Mouse (Mus musculus): ENCODE measurements around the gene Mical2. TPM values are rescaled to one million over a fixed set of nuclear protein-coding genes. Genes with fewer than 3 reads are reported as not detected.

Gene Mical2
- polyA plus RNA-seq, 1 experiment from 2014 or later: 12.5 TPM

DNA sequence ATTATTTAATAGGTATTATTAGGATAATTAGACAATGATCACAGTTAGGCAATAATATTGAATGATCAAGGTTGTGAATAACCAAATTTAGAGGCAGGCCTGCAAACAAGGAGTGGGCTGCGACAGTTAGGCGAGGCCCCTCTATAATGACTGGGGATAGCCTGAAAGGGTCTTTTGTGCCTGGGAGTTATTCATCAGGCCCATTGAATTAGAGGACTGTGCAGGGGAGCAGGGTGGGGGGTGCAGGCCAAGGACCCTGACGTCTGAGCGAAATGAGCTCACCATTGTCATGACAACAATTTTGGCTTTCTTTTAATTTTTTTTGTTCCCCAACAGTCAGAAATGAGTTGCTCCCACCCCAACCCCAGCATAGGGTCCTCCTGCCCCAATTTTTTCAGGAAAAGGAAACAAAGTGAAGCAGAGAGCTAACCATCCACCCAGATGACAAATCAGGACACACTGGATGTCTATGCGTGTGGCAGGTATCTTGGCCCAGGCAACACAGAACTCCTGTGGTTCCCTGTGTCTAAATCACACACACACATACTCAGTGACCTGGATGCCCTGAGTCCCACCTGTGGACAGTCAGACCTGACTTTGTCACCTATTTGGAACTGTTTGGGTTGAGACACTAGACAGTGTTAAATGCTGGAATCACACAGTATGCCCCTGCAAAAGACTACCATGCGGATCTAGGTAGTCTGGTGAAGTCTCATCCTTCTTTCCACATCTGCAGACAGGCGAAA lies 173.9 kb downstream of the Mical2 start:
- Histone ChIP-seq H3K36me3 (no peaks in the 10 kb centered on the region), H3K4me3 (replicated peaks) (no peak overlapping the region), H3K9ac (no peak overlapping the region), H3K4me2 (no peak overlapping the region), H3K27ac (no peak overlapping the region), H3K9me3 (no peaks in the 10 kb centered on the region), H3K4me1 (no peaks in the 10 kb centered on the region), H3K27me3 (replicated peaks) (no peaks in the 10 kb centered on the region)
- WGBS: 77% methylated on average over 7 of the region's 7 CpGs
- ATAC-seq (ENCODE audit: insufficient read depth, low FRiP score, low read depth): no peak

DNA sequence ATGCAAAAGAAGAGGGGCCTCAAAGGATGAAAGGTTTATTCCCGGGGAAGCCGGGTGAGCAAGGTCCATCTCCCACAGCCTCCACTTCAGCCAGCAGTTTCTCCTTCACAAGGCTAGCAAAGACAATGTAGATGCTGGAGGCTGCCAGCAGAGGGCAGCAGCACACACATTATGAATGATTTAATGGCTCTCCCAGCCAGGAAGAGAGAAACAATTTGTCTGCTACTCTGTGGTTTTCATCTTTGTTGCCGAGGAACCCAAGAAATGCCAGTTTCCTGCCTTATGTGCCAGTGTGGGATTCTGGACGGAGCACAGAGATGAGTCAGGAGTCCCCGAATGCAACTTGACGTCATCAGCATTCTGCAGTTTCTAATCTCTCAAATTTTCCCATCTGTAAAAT lies 174.5 kb downstream of the Mical2 start:
- H3K27ac ChIP-seq: no peak overlapping the region
- no peaks in the 10 kb centered on the region for H3K4me1 ChIP-seq
- WGBS: 37% methylated on average over 6 of the region's 6 CpGs
- no peaks in the 10 kb centered on the region for H3K36me3 ChIP-seq
- H3K9ac ChIP-seq: no peak overlapping the region
- no peaks in the 10 kb centered on the region for H3K9me3 ChIP-seq
- no peak for ATAC-seq (ENCODE audit: insufficient read depth, low FRiP score, low read depth)
- H3K27me3 ChIP-seq (replicated peaks): no peaks in the 10 kb centered on the region
- no peak overlapping the region for H3K4me3 ChIP-seq (replicated peaks)
- H3K4me2 ChIP-seq: no peak overlapping the region

DNA sequence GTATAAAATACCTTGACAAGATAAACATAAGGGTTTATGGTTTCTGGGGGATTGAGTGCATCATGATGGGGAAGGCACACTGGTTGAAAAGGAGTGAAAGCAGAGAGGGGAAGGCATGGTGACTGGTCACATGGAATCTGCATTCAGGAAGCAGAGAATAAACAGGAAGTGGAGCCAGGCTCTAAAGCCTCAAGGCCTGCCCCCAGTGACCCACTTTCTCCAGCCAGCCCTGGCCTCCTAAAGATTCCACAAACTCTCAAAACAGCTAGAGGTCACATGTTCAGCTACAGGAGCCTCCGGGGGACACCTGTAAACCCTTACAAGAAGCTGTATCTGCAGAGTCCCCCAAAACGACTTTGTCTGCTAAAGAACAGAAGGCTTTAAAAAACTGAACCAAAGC lies 179.4 kb downstream of the Mical2 start:
- Histone ChIP-seq H3K36me3 (no peaks in the 10 kb centered on the region), H3K4me3 (replicated peaks) (no peak overlapping the region), H3K4me1 (no peaks in the 10 kb centered on the region), H3K9ac (no peak overlapping the region), H3K9me3 (no peaks in the 10 kb centered on the region), H3K4me2 (no peak overlapping the region), H3K27ac (no peak overlapping the region), H3K27me3 (replicated peaks) (no peaks in the 10 kb centered on the region)
- WGBS: 27% methylated on average over 2 of the region's 2 CpGs
- no peak for ATAC-seq (ENCODE audit: insufficient read depth, low FRiP score, low read depth)

DNA sequence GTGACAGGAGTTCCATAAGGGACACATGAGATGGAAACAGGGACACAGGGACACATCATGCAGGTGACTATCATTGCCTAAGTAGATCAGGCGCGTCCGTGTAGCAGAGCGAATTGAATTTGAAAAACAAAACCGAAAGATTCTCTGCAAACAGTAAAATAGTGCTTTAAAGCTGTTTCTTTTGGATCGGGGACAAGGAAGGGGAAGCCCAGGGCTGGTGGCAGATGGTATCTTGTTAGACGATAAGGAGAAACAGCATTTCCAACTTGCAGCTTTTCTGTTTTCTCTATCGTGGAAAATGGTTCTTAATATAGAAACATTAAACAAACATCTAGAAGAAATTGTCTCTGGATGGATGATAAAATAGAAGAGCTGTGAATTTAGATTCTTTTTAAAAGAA lies 179.9 kb downstream of the Mical2 start:
- Histone ChIP-seq H3K4me2 (no peak overlapping the region), H3K27me3 (replicated peaks) (no peaks in the 10 kb centered on the region), H3K9ac (no peak overlapping the region), H3K4me1 (no peaks in the 10 kb centered on the region), H3K9me3 (no peaks in the 10 kb centered on the region), H3K36me3 (no peaks in the 10 kb centered on the region), H3K27ac (no peak overlapping the region), H3K4me3 (replicated peaks) (no peak overlapping the region)
- no peak for ATAC-seq (ENCODE audit: insufficient read depth, low FRiP score, low read depth)
- WGBS: 68% methylated on average over 8 of the region's 8 CpGs

DNA sequence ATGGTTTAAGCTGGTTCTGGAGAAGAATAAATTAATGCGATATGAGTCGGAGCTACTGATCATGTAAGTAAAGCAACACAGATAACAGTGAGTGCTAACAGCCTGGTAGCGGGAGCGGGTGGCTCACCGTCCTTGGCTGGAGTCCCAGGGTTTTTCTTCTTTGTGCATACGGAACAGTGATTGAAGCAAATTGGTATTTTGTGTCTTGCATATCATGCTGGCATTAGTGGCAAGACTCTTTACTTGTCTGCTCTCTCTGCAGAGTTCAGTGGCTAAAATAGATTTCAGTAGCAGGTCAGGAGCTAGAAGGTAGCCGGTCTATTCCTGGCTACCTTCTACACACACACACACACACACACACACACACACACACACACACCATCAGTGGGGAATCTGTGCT lies 181.9 kb downstream of the Mical2 start:
- no peaks in the 10 kb centered on the region for H3K4me1 ChIP-seq
- no peak overlapping the region for H3K4me3 ChIP-seq (replicated peaks)
- H3K36me3 ChIP-seq: no peaks in the 10 kb centered on the region
- WGBS: 59% methylated on average over 7 of the region's 7 CpGs
- no peak overlapping the region for H3K27ac ChIP-seq
- no peaks in the 10 kb centered on the region for H3K9me3 ChIP-seq
- no peaks in the 10 kb centered on the region for H3K27me3 ChIP-seq (replicated peaks)
- ATAC-seq (ENCODE audit: insufficient read depth, low FRiP score, low read depth): no peak
- no peak overlapping the region for H3K9ac ChIP-seq
- no peak overlapping the region for H3K4me2 ChIP-seq

DNA sequence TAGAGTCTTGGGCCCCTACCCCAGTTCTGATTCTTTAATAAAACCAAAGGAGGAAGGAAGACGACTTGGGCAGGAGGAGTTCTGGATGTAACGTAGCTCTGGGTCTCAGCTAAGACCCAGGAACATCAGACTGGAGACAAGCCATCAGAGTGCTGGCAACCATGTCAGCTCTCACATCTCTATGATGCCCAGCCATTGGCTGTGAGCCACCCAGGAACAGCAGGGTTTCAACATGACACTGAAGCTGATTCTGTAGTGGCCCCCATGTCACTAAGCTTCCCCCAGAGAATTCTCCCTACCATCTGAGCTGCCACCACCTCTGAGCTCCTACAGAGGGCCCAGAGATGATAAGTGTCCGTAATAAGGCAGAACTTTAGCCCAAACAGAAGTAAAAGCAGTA lies 184.3 kb downstream of the Mical2 start:
- Histone ChIP-seq H3K27me3 (replicated peaks) (no peaks in the 10 kb centered on the region), H3K9me3 (no peaks in the 10 kb centered on the region), H3K36me3 (no peaks in the 10 kb centered on the region), H3K4me1 (no peaks in the 10 kb centered on the region), H3K27ac (no peak overlapping the region), H3K4me3 (replicated peaks) (no peak overlapping the region), H3K9ac (no peak overlapping the region), H3K4me2 (no peak overlapping the region)
- no peak for ATAC-seq (ENCODE audit: insufficient read depth, low FRiP score, low read depth)
- WGBS: 87% methylated on average over 3 of the region's 3 CpGs

DNA sequence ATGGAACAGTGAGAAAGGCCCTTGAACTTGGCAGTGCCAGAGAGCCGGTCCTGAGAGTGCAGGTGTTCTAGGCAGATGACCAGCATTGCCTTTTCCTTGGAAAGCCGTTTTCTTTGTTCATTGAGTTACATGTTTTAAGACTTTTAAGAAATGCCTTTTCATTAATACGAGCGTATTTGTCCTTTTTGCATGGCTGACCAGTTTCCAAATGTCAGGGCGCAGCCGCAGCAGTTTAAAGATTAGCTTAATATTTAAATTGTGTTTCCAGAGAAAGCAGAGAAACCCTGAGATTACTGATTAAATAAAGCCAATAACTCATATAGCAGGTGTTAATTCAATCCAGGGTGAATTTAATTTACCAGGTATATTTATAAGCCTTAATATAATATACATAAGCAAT lies 187.6 kb downstream of the Mical2 start:
- WGBS: 63% methylated on average over 6 of the region's 6 CpGs
- Histone ChIP-seq H3K4me3 (replicated peaks) (no peak overlapping the region), H3K4me1 (peaks cover 10% of the 10 kb centered on the region), H3K27me3 (replicated peaks) (no peaks in the 10 kb centered on the region), H3K27ac (no peak overlapping the region), H3K4me2 (no peak overlapping the region), H3K9ac (no peak overlapping the region), H3K9me3 (no peaks in the 10 kb centered on the region), H3K36me3 (no peaks in the 10 kb centered on the region)
- no peak for ATAC-seq (ENCODE audit: insufficient read depth, low FRiP score, low read depth)

DNA sequence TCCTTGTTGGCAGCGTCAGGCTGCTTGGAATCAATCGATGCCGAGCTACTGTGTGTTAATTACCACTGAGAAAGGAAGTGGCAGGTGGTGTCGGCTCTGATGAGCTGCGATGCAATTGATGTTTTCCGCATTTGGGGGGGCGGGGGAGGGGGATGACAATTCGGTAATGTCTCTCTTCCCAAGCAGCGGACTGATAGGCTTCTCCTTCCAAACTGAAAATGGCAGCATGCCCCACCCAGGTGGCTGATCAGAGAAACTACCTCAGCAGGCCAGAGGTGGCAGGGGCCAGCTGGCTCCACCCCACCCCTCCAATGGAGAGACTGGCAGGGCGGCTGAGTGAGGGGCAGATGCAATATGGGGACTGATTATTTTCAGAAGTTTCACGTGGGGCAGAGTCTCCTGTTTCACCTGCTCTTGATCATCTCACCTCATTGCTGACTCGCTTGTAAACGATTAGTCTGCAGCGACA lies 190.4 kb downstream of the Mical2 start:
- Histone ChIP-seq H3K27ac (peak overlapping the region; percentile 46; the same call in 1 of the 2 replicates), H3K4me3 (replicated peaks) (no peak overlapping the region), H3K4me1 (peaks cover 10% of the 10 kb centered on the region), H3K9ac (no peak overlapping the region), H3K36me3 (no peaks in the 10 kb centered on the region), H3K27me3 (replicated peaks) (no peaks in the 10 kb centered on the region), H3K9me3 (no peaks in the 10 kb centered on the region), H3K4me2 (peak overlapping the region; percentile 34)
- no peak for ATAC-seq (ENCODE audit: insufficient read depth, low FRiP score, low read depth)
- 21% methylated on average over 14 of the region's 14 CpGs for WGBS

DNA sequence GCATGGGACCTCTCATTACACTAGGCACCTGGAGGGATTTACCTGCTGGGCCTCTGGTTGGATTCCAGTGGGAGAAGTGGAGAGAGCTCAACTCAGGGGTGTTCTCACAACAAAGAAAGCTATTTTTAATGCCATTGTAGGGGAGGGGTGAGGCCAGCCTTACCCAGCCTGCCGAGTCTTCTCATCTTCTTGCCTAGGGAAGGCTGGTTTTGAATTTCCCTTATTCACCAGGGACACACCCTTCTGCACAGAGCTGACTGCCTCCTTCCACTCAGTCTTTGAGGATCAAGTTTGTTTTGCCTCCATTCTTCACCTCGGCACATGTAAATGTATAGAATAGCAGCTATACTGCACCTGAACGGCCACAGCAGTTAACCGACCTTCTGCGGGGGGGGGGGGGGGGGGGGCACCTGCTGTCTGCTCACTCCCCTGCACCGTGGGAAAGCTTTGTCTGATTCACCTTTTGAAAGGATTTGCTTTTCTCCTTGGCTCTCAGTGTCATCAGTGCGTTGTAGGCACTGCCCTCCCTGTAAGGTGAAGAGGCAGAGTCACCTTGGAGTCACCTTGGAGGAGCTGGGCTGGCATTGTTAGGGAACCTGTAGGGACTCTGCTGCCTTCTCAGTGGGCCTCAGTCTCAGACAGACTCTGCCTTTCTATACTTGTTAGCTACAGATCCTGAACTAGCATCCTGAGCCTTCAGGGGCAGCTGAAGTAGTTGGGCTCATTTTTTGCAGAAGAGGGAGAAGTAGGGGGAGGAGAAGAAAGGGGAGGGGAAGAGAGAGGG lies 191.3 kb downstream of the Mical2 start:
- no peak for ATAC-seq (ENCODE audit: insufficient read depth, low FRiP score, low read depth)
- no peaks in the 10 kb centered on the region for H3K9me3 ChIP-seq
- 16% methylated on average over 5 of the region's 7 CpGs for WGBS
- H3K9ac ChIP-seq: no peak overlapping the region
- H3K4me2 ChIP-seq: no peak overlapping the region
- peak overlapping the region; percentile 46; the same call in 1 of the 2 replicates for H3K27ac ChIP-seq
- H3K27me3 ChIP-seq (replicated peaks): no peaks in the 10 kb centered on the region
- no peak overlapping the region for H3K4me3 ChIP-seq (replicated peaks)
- H3K36me3 ChIP-seq: no peaks in the 10 kb centered on the region
- H3K4me1 ChIP-seq: peaks cover 10% of the 10 kb centered on the region

DNA sequence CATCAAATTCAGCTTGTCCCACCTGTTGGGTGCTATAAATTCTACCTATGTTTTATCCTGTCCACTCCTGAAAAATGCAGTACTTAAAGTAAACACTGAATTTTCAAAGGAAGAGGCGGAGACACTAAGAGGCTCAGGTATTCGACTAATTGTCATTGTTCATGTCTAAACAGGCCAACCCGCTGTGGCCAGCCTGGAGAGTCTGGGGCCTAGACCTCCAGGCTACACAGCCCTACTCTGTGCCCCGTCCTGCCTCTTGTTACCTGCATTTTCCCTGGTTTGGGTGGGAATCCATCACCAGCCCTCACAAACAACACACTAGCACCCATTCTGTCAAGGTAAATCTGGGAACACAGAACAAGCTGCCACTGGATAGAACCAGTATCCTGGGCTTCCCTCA lies 191.9 kb downstream of the Mical2 start:
- no peaks in the 10 kb centered on the region for H3K36me3 ChIP-seq
- H3K4me1 ChIP-seq: peaks cover 10% of the 10 kb centered on the region
- no peak for ATAC-seq (ENCODE audit: insufficient read depth, low FRiP score, low read depth)
- H3K4me3 ChIP-seq (replicated peaks): no peak overlapping the region
- no peaks in the 10 kb centered on the region for H3K9me3 ChIP-seq
- H3K27ac ChIP-seq: peak overlapping the region; percentile 46; the same call in 1 of the 2 replicates
- 67% methylated on average over 4 of the region's 4 CpGs for WGBS
- no peaks in the 10 kb centered on the region for H3K27me3 ChIP-seq (replicated peaks)
- no peak overlapping the region for H3K4me2 ChIP-seq
- no peak overlapping the region for H3K9ac ChIP-seq

DNA sequence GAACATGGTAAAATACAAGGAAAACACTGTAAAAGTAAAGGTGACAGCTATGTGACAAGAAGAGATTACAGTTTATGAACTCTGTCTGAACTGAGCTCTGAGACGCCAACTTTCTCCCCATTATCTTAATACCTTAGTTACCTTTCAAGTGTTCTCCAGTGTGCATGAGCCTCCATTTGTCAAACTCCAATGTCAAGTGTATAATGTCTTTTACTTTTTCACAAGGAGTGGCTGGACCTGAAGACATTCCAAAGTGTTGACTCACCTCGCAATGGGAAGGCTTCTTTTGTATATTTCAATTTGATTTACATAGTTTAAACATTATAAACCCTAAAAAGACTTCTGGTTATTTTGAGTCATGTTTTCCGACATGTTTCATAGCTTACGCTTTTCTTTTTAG lies 197.8 kb downstream of the Mical2 start:
- Histone ChIP-seq H3K9ac (no peak overlapping the region), H3K27me3 (replicated peaks) (no peaks in the 10 kb centered on the region), H3K4me1 (peaks cover 12% of the 10 kb centered on the region; the same call in 1 of the 2 replicates), H3K9me3 (no peaks in the 10 kb centered on the region), H3K27ac (no peak overlapping the region), H3K4me3 (replicated peaks) (no peak overlapping the region), H3K36me3 (no peaks in the 10 kb centered on the region), H3K4me2 (no peak overlapping the region)
- 51% methylated on average over 4 of the region's 4 CpGs for WGBS
- no peak for ATAC-seq (ENCODE audit: insufficient read depth, low FRiP score, low read depth)

DNA sequence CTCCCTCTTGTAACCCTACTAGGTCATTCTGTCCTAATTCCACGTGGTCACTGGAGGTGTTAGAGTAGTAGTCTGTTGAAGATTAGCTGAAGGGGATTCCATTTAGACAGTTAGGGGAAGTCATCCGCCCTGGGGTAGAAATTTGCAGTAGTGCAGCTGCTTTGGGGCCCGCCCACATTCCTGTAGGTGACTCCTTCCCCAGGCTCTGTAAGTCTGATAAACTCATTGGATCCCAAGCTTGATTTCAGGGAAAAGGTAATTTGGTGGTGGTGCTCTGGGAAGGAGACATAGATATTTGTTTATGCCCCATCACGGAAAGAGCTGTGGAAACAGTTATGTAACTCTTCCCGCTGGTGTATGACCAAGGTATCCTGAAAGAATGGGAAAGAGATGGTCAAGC lies 201.2 kb downstream of the Mical2 start:
- Histone ChIP-seq H3K9me3 (no peaks in the 10 kb centered on the region), H3K4me1 (peaks cover 12% of the 10 kb centered on the region; the same call in 1 of the 2 replicates), H3K9ac (no peak overlapping the region), H3K27me3 (replicated peaks) (no peaks in the 10 kb centered on the region), H3K36me3 (no peaks in the 10 kb centered on the region), H3K27ac (peak overlapping the region; percentile 99), H3K4me2 (peak overlapping the region; percentile 69), H3K4me3 (replicated peaks) (peak overlapping the region; percentile 72)
- 40% methylated on average over 5 of the region's 5 CpGs for WGBS
- ATAC-seq (ENCODE audit: insufficient read depth, low FRiP score, low read depth): no peak
